Mouse (Mus musculus): ENCODE measurements around the gene Oit3. TPM values are rescaled to one million over a fixed set of nuclear protein-coding genes. Genes with fewer than 3 reads are reported as not detected.
"Not testable (repeated sequence)": the region's sequence is repeated elsewhere in the genome, so short reads cannot be mapped to it uniquely, and the experiment has no call there.

Oit3 gene
- total RNA-seq, 1 experiment from 2014 or later = 0.35 TPM

- no peak for ATAC-seq (ENCODE audit: extremely low read depth, insufficient number of reproducible peaks, low FRiP score, poor library complexity, severe bottlenecking)
These were observed 5.8 kb downstream of the Oit3 start for GRCm38 (mm10) chr10:59435746-59436145.

DNA sequence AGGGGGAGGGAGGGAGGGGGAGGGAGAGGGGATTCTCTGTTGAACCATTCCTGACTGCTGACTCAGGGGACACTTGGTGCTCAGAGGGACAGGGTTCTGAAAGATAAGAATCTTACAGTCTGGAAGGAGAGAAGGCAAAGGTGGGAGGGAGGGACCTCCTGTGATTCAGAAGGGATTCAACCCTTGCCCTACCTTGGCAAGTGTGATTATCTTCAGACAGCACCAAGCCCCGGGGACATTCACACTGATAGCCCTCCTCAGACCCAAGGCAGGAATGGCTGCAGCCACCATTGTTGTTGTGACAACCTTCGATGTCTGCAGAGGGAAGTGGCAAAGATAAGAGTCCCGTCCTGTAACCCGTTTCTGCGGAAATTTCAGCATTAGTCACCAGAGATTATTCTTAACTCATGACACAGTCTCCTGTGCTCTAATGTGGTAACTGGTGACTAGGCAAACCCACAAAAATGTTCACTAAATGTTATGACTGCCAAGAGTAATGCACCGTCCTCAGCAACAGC is 10.8 kb downstream of the Oit3 start:
- no peak for ATAC-seq (ENCODE audit: extremely low read depth, insufficient number of reproducible peaks, low FRiP score, poor library complexity, severe bottlenecking)

DNA sequence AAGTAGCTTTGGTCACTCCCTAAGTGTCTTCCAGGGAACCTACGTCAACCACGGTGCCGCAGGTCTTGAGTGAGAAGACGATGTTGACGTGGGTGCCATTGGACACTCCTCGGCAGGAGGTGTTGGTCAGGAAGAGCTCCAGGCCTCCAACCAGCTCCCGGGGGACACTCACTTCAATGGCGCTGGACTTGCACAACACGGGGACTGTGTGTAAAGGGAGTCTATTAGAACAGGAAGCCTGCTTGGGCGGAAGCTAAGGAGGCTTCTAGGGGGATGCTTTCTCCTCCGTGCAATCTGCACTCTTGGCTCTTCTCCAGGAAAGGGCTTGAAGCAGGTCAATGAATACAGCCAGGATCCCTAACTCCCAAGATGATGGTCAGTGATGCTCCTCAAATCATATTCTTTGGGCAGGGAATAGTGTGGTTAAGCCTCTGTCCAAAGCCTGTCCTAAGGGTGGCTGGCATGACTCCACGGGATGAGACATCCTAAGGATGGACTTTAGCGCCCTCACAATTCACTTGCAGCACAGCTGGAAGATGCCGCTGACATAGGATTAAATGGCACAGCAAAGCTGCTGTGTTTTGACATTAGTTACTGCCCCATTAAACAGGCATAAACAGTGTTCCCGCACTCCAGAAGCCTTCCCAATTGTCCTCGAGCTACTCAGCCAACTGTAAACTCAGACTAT is 12.0 kb downstream of the Oit3 start:
- no peak for ATAC-seq (ENCODE audit: extremely low read depth, insufficient number of reproducible peaks, low FRiP score, poor library complexity, severe bottlenecking)

DNA sequence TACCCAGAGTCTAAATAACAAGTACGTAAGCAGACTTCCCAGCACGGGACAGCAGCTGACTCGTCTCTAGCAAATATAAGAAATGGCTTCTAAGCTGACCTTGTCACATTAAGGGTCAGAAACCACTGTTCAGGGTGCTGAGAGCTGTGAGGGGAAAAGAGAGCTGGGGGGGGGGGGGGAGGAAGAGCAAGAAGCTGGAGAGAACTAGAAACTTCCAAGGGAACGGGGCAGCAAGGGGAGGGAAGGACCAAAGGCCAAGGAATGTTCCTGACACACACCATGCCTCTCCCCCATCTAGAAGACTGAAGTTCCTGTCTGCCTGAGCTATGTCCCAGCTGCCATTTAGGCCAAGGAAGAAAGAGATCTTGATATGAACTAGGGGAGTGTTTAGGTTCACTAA is 15.2 kb downstream of the Oit3 start:
- ATAC-seq (ENCODE audit: extremely low read depth, insufficient number of reproducible peaks, low FRiP score, poor library complexity, severe bottlenecking) = no peak

- no peak for ATAC-seq (ENCODE audit: extremely low read depth, insufficient number of reproducible peaks, low FRiP score, poor library complexity, severe bottlenecking)
These were observed 16.2 kb downstream of the Oit3 start for GRCm38 (mm10) chr10:59425369-59425768.

GRCm38 (mm10) chr10:59424453-59424852 is 17.1 kb downstream of the Oit3 start:
- no peak for ATAC-seq (ENCODE audit: extremely low read depth, insufficient number of reproducible peaks, low FRiP score, poor library complexity, severe bottlenecking)

- ATAC-seq (ENCODE audit: extremely low read depth, insufficient number of reproducible peaks, low FRiP score, poor library complexity, severe bottlenecking) = no peak
These were observed 22.1 kb downstream of the Oit3 start for GRCm38 (mm10) chr10:59419516-59419915.

GRCm38 (mm10) chr10:59416623-59417022 is 25.0 kb downstream of the Oit3 start:
- ATAC-seq (ENCODE audit: extremely low read depth, insufficient number of reproducible peaks, low FRiP score, poor library complexity, severe bottlenecking) = no peak

DNA sequence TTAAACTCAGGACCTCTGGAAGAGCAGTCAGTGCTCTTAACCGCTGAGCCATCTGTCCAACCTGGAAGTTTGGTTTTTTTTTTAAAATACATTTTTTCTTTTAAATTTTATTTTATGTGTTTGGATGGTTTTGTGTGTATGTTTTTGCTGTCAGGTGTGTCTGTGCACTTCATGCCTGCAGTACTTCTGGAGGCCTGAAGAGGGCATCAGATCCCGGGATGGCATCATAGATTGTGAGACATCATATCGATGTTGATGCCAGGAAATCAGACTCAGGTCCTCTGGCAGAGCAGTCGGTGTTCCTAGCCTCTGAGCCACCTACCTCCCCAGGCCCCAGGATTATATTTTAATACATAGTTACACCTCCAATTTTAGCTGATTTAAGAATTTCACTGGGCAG is 27.9 kb downstream of the Oit3 start:
- no peak for ATAC-seq (ENCODE audit: extremely low read depth, insufficient number of reproducible peaks, low FRiP score, poor library complexity, severe bottlenecking)

GRCm38 (mm10) chr10:59410264-59410663 is 31.3 kb downstream of the Oit3 start:
- no peak for ATAC-seq (ENCODE audit: extremely low read depth, insufficient number of reproducible peaks, low FRiP score, poor library complexity, severe bottlenecking)

DNA sequence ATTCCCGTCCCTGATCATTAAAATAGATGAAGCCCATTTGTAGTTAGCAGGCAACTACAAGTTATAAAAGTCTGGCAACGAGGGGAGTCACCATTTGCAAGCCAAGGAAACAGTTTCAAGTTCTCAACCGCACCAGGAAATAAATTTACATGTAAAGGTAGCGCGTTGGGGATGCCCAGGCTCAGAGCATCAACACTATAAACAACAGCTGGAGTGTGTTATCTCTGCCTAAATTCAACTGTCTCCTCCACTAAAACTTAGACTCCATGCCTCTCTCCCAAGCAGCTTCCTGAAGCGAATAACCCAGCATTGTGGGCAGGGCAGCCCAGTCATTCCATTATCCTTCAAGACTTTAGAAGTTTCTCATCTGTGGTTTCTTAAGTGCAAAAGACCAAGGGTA is 33.1 kb downstream of the Oit3 start:
- no peak for ATAC-seq (ENCODE audit: extremely low read depth, insufficient number of reproducible peaks, low FRiP score, poor library complexity, severe bottlenecking)

DNA sequence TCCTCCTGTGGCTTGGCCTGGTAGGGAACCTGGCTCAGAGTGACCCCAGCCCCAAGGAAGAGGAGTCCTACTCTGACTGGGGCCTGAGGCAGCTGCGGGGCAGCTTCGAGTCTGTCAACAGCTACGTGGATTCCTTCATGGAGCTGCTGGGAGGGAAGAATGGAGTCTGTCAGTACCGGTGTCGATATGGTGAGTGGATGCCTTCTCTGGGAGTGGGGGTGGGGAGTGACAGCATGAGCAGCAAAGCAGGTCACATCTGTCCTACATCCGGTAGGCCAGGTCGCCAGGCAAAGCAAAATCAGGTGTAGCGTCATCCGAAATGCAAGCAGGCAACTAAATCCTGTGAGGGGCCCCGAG is 37.8 kb downstream of the Oit3 start:
- no peak for ATAC-seq (ENCODE audit: extremely low read depth, insufficient number of reproducible peaks, low FRiP score, poor library complexity, severe bottlenecking)

DNA sequence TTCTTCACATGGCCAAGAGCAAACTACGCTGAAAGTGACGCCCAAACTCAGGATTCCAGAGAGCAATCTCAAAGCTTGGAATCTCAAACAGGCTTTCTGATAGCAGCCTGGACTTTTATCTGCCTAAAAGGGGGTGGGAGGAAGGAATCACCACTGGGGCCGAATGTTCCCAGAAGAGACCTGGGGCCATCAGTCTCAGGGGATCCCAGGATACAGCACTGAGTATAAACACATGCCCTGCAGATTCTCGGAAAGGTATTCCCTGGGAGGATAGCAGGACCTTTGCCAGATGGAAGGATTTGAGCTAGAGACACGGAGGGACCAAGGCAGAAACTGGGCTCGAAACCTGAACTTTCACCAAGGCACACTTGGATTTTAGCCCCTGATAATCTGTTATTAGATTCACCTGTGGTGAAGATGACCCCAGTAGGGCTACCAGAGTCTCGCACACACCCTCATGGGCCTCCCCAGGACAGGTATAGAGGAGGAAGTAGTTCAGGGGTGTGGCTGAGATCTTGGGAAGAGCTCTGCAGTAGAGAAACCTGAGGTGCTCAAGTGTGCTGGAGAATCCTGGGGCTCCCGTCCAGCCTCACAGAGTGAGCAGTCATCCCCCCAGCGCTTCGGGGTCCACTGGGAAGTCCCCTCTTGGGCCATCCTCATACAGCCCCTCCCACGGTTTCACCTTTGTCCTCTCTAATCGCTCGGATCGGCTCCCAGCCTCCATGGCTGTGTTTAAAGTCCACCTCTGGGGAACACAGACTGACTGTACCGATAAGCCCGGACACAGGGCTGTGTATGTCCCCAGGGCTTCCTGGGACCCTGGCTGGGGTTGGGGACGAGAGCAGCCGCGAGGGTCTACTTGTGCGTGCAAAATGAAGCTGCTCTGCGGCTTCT is 38.4 kb downstream of the Oit3 start, which contains the start of gene Pla2g12b:
TSS of gene Pla2g12b (plus strand) at position 762 of the 894 bp plus-strand sequence.
- ATAC-seq (ENCODE audit: extremely low read depth, insufficient number of reproducible peaks, low FRiP score, poor library complexity, severe bottlenecking) = no peak

DNA sequence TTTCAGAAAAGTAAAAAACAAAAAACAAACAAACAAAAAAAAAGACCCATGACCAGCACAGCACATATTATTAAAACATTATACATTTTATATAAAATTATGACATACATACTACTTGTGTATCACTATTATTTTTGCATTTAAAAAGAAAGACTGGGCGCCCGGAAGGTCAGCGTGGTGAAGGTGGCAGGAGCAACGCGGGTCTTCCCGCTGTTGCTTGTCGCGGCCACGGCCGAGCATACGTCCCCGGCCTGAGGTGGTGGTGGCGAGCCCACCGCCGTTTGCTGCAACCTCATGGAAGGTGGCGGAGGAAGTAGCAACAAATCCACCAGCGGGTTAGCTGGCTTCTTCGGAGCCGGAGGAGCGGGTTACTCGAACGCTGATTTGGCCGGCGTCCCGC is 46.1 kb downstream of the Oit3 start, which contains the start of gene Gm10273:
TSS of gene Gm10273 (plus strand) at position 172 of the 400 bp plus-strand sequence.
- not testable (repeated sequence) for ATAC-seq (ENCODE audit: extremely low read depth, insufficient number of reproducible peaks, low FRiP score, poor library complexity, severe bottlenecking)

GRCm38 (mm10) chr10:59391907-59392306 is 49.7 kb downstream of the Oit3 start:
- ATAC-seq (ENCODE audit: extremely low read depth, insufficient number of reproducible peaks, low FRiP score, poor library complexity, severe bottlenecking) = no peak

GRCm38 (mm10) chr10:59389652-59390051 is 51.9 kb downstream of the Oit3 start:
- no peak for ATAC-seq (ENCODE audit: extremely low read depth, insufficient number of reproducible peaks, low FRiP score, poor library complexity, severe bottlenecking)

DNA sequence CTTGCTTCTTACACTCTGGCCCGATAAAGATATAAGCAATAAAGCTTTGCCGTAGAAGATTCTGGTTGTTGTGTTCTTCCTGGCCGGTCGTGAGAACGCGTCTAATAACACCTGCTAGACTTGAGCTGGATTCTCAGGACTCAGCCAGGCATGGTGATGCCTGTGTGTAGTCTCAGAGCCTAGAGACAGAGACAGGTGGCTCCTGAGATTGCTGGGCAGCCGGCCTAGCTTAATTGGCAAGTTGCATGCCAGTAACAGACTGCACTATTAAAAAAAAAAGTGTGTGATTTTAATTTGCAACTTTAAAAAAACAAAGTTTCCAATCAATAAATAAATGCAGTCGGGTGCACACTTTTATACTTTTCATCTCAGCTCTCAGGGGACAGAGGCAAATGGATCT is 54.6 kb downstream of the Oit3 start:
- ATAC-seq (ENCODE audit: extremely low read depth, insufficient number of reproducible peaks, low FRiP score, poor library complexity, severe bottlenecking) = no peak

- not testable (repeated sequence) for ATAC-seq (ENCODE audit: extremely low read depth, insufficient number of reproducible peaks, low FRiP score, poor library complexity, severe bottlenecking)
These were observed 60.0 kb downstream of the Oit3 start for GRCm38 (mm10) chr10:59381563-59381962.

DNA sequence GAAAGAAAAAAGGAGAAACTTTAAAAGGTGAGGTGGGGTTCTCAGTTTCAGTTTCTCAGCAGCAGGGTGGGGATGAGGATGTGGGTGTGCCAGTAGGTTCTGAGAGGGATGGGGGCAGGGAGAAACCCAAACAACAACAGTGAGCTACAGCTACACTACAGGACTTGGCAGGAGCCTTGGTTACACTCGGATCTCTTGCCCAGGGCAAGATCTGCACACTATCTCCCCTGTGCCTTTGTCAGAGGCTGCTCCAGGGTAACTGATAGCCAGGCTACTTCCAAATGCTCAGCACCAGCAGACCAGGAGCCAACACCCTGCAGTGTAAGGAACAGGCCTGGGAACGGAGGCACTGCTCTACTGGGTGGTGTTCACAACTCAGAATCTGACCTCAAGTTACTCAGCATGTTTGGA is 61.2 kb downstream of the Oit3 start:
- ATAC-seq (ENCODE audit: extremely low read depth, insufficient number of reproducible peaks, low FRiP score, poor library complexity, severe bottlenecking) = 0 out of 2 replicates have a peak, but pooled peaks have one; percentile 33

- ATAC-seq (ENCODE audit: extremely low read depth, insufficient number of reproducible peaks, low FRiP score, poor library complexity, severe bottlenecking) = no peak
These were observed 61.7 kb downstream of the Oit3 start for GRCm38 (mm10) chr10:59379927-59380326.

All from neutrophil, adult 5-6 weeks (primary cell).